Mouse (Mus musculus) forebrain, embryonic 14.5 days (tissue): ENCODE results near the gene Cdk19. TPM values are rescaled to one million over a fixed set of nuclear protein-coding genes. Genes with fewer than 3 reads are reported as not detected.
A peak's percentile ranks its signal among the peaks of the same experiment; 100 is the strongest.

Experiments
- ATAC-seq: fragments of 200-750 bp; cut with Nextera tagmentation; 2 replicates; pipeline ENCODE4 v1.8.0; 2017; ENCODE audit warnings: mild to moderate bottlenecking, moderate library complexity
- DNase-seq: peaks from one replicate; pipeline ENCODE4 v3.0.0-alpha.2; 2015; ENCODE audit warnings: low spot score
- H3K27ac ChIP-seq: fragments of 300-500 bp; sonication (generic); 2 replicates; pipeline ENCODE4 v1.5.1; 2014; ENCODE audit warnings: low read depth, mild to moderate bottlenecking, control low read depth, low read length, moderate library complexity
- H3K27me3 ChIP-seq: fragments of 300-500 bp; sonication (generic); replicated peaks from 2 replicates; pipeline ENCODE4 v1.6.1; 2014; ENCODE audit warnings: low read length, control low read depth, mixed read lengths; ENCODE audit not compliant: control insufficient read depth, insufficient read depth
- H3K36me3 ChIP-seq: fragments of 300-500 bp; sonication (generic); 2 replicates; pipeline ENCODE4 v1.6.1; 2014; ENCODE audit warnings: low read length, control low read depth; ENCODE audit not compliant: control insufficient read depth, insufficient read depth
- H3K4me1 ChIP-seq: fragments of 300-500 bp; sonication (generic); 2 replicates; pipeline ENCODE4 v1.6.1; 2014; ENCODE audit warnings: antibody characterized with exemption, low read length, control low read depth; ENCODE audit not compliant: control insufficient read depth, insufficient read depth
- H3K4me2 ChIP-seq: fragments of 300-500 bp; sonication (generic); 2 replicates; pipeline ENCODE4 v1.6.1; 2014; ENCODE audit warnings: mild to moderate bottlenecking, control low read depth, low read length
- H3K4me3 ChIP-seq: fragments of 300-500 bp; sonication (generic); 2 replicates; pipeline ENCODE4 v1.5.1; 2014; ENCODE audit warnings: low read depth, low read length, control low read depth
- H3K9ac ChIP-seq: fragments of 300-500 bp; sonication (generic); 2 replicates; pipeline ENCODE4 v1.6.1; 2014; ENCODE audit warnings: mild to moderate bottlenecking, low read length, control low read depth, moderate library complexity
- H3K9me3 ChIP-seq: fragments of 300-500 bp; sonication (generic); replicated peaks from 2 replicates; pipeline ENCODE4 v1.6.1; 2016; ENCODE audit warnings: low read length, control low read depth, mixed read lengths; ENCODE audit not compliant: control insufficient read depth
- WGBS: fragments of 180-500 bp; shearing (Covaris S2); extraction: QIAGEN DNeasy Blood & Tissue Kit; methylation state at CpG from one replicate; pipeline ENCODE4 v1.1.7; 2014; 5-methylcytosine and 5-hydroxymethylcytosine counted together
- polyA plus RNA-seq: library from polyadenylated mRNA; unstranded; fragments of >200 nt; fragmentation: Nextera tagmentation; extraction: Ambion mirVana; gene quantifications from 2 replicates; pipeline ENCODE4 v1.2.1, GENCODE M21; 2014

Cdk19 gene
- polyA plus RNA-seq, 1 experiment from 2014 or later, result 16.6 TPM

- no peak overlapping the region for H3K9ac ChIP-seq
- 69% methylated on average over 3 of the region's 3 CpGs for WGBS
- no peak for ATAC-seq
- no peak overlapping the region for H3K4me2 ChIP-seq
- no peaks in the 10 kb centered on the region for H3K9me3 ChIP-seq
- peaks cover 13% of the 10 kb centered on the region for H3K4me1 ChIP-seq
- no peaks in the 10 kb centered on the region for H3K36me3 ChIP-seq
- no peaks in the 10 kb centered on the region for H3K27me3 ChIP-seq
- no peak for DNase-seq
- no peak overlapping the region for H3K4me3 ChIP-seq
- H3K27ac ChIP-seq, result no peak overlapping the region
These were observed 7.5 kb downstream of the Cdk19 start for GRCm38 (mm10) chr10:40346776-40347403.

GRCm38 (mm10) chr10:40347461-40347954 is 8.1 kb downstream of the Cdk19 start:
- no peaks in the 10 kb centered on the region for H3K27me3 ChIP-seq
- H3K9me3 ChIP-seq, result no peaks in the 10 kb centered on the region
- H3K4me1 ChIP-seq, result peaks cover 13% of the 10 kb centered on the region
- no peaks in the 10 kb centered on the region for H3K36me3 ChIP-seq
- no peak overlapping the region for H3K4me3 ChIP-seq
- H3K27ac ChIP-seq, result peak overlapping the region; percentile 95; the same call in 1 of the 2 replicates
- DNase-seq, result no peak
- 74% methylated on average over 9 of the region's 9 CpGs for WGBS
- no peak overlapping the region; the same call in 1 of the 2 replicates for H3K9ac ChIP-seq
- no peak for ATAC-seq
- peak overlapping the region; percentile 58; the same call in 1 of the 2 replicates for H3K4me2 ChIP-seq

DNA sequence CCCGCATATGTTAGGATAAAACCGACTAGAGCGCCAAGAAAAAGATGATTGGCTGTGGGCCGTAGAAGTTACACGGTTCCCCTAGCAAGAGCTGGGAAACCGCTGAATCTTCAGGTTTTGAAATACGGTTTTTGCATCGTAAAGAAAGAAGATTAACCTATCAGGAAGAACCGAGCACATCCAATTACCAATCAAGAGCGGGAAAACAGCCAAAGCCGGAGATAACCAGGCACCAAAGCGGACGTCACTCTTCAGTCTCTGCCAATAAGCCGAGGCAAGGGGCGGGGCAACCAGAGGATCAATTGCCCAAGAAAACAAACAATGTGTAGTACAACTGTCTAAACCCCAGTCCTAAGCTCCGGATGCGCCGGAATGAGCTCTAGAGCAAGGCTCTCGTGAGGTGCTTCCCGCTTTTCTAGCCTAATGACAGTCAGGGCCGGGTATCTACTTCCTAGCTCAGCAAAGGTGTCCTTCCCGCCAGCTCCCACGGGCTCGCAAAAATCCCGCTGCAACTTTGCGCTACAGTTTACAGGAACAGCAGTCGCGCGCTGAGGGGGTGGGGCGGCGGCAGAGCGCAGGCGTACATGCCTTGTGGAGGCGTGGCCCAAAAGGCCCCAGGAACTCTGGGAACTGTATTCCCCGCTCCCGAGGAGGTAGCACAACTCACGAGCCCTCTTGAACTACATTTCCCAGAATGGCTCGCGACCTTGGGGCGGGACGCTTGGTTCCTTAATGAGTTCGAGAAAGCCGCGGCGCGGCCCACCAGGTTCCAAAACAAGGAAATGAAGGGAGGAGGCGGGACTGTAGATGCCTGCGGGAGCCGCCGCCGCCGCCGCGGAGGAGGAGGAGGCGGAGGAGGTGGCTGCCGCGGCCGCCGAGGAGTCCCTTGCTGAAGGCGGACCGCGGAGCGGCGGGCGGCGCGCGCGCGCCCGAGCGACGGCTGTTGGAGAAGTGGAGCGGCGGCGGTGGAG is 9.5 kb downstream of the Cdk19 start:
- Histone ChIP-seq H3K36me3 (no peaks in the 10 kb centered on the region), H3K9me3 (no peaks in the 10 kb centered on the region), H3K4me3 (peak overlapping the region; percentile 89), H3K27ac (peak overlapping the region; percentile 95), H3K4me1 (peaks cover 13% of the 10 kb centered on the region), H3K9ac (peak overlapping the region; percentile 88), H3K4me2 (peak overlapping the region; percentile 70), H3K27me3 (no peaks in the 10 kb centered on the region)
- peak; percentile 97 for ATAC-seq
- peak; percentile 100 for DNase-seq
- WGBS, result under 1% methylated on average over 74 of the region's 76 CpGs

- H3K4me3 ChIP-seq, result peak overlapping the region; percentile 89
- peak overlapping the region; percentile 70 for H3K4me2 ChIP-seq
- ATAC-seq, result peak; percentile 42
- H3K36me3 ChIP-seq, result no peaks in the 10 kb centered on the region
- peak overlapping the region; percentile 88 for H3K9ac ChIP-seq
- peaks cover 13% of the 10 kb centered on the region for H3K4me1 ChIP-seq
- WGBS, result under 1% methylated on average over 60 of the region's 62 CpGs
- DNase-seq, result peak; percentile 73
- peak overlapping the region; percentile 95 for H3K27ac ChIP-seq
- H3K9me3 ChIP-seq, result no peaks in the 10 kb centered on the region
- H3K27me3 ChIP-seq, result no peaks in the 10 kb centered on the region
These were observed 10.3 kb downstream of the Cdk19 start for GRCm38 (mm10) chr10:40349631-40350177.

DNA sequence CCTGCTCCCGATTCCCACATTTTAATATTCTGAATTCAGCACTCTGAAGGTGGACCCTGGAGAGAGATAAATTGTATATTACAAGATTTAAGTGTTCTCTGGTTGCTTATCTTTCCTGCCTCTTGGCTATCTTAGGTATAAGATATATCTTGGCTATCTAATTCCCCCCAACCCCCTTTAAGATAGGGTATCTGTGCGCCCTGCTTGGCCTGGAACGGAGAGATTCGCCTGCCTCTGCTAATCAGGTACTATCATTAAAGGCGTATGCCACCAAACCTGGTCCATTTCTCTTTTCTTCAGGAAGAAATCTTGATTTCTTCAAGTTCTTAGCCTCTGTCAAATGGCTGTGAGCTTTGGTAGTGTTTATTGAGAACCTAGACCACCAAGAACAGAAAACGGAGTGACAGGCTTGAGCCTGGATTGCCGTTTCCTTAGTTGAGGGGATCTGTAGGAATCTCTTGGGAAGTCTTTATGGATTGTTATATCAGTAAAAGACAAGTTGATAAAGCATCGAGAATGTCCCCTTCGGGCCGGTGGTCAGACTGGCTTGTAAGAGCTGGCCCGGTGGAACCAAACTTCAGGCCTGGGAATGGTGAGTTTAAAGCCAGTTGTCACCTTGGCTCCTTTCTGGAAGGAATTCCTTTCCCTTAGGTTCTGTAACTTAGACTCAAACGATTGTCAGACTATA is 11.0 kb downstream of the Cdk19 start:
- no peak for DNase-seq
- H3K9me3 ChIP-seq, result no peaks in the 10 kb centered on the region
- no peak for ATAC-seq
- peak overlapping the region; percentile 70 for H3K4me2 ChIP-seq
- H3K9ac ChIP-seq, result peak overlapping the region; percentile 88
- no peaks in the 10 kb centered on the region for H3K27me3 ChIP-seq
- H3K4me1 ChIP-seq, result peaks cover 13% of the 10 kb centered on the region
- peak overlapping the region; percentile 89 for H3K4me3 ChIP-seq
- 58% methylated on average over 12 of the region's 12 CpGs for WGBS
- no peaks in the 10 kb centered on the region for H3K36me3 ChIP-seq
- no peak overlapping the region for H3K27ac ChIP-seq

- Histone ChIP-seq H3K27ac (no peak overlapping the region), H3K4me1 (peaks cover 13% of the 10 kb centered on the region), H3K36me3 (no peaks in the 10 kb centered on the region), H3K4me3 (no peak overlapping the region), H3K9me3 (no peaks in the 10 kb centered on the region), H3K27me3 (no peaks in the 10 kb centered on the region), H3K4me2 (peak overlapping the region; percentile 70; the same call in 1 of the 2 replicates), H3K9ac (no peak overlapping the region; the same call in 1 of the 2 replicates)
- ATAC-seq (no peak), DNase-seq (no peak)
- 54% methylated on average over 4 of the region's 4 CpGs for WGBS
These were observed 11.8 kb downstream of the Cdk19 start for GRCm38 (mm10) chr10:40351156-40351555.

DNA sequence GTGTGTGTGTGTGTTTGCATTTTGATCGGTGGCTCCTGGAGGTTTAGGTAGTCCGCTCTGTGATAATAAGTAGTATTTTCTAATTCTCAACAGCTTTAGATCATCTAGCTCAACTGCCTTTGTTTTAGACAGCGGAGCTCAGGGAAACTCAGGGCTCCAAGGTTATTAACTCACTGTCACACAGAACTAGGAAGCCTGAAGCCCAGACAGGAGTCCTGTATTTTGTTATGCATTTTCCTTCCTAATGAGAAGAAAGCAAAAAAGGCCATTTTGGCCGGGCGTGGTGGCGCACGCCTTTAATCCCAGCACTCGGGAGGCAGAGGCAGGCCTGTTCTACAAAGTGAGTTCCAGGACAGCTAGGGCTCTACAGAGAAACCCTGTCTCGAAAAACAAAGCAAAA is 14.7 kb downstream of the Cdk19 start:
- Histone ChIP-seq H3K27me3 (no peaks in the 10 kb centered on the region), H3K4me2 (no peak overlapping the region), H3K9me3 (no peaks in the 10 kb centered on the region), H3K27ac (no peak overlapping the region), H3K9ac (no peak overlapping the region), H3K4me1 (peaks cover 13% of the 10 kb centered on the region), H3K36me3 (no peaks in the 10 kb centered on the region), H3K4me3 (no peak overlapping the region)
- DNase-seq (no peak), ATAC-seq (no peak)
- WGBS, result 85% methylated on average over 9 of the region's 9 CpGs

GRCm38 (mm10) chr10:40354556-40354955 is 15.2 kb downstream of the Cdk19 start:
- Histone ChIP-seq H3K9ac (no peak overlapping the region), H3K4me3 (no peak overlapping the region), H3K4me1 (peaks cover 13% of the 10 kb centered on the region), H3K9me3 (no peaks in the 10 kb centered on the region), H3K36me3 (no peaks in the 10 kb centered on the region), H3K27me3 (no peaks in the 10 kb centered on the region), H3K4me2 (no peak overlapping the region), H3K27ac (no peak overlapping the region)
- no peak for DNase-seq
- 88% methylated on average over 1 of the region's 1 CpGs for WGBS
- ATAC-seq, result no peak
